Mouse (Mus musculus) testis, adult 2 months (tissue): ENCODE results near the gene Ptrh2. TPM values are rescaled to one million over a fixed set of nuclear protein-coding genes. Genes with fewer than 3 reads are reported as not detected.

Experiments used
- H3K27ac ChIP-seq: fragments of 200-500 bp; 2 replicates; pipeline ENCODE4 v1.5.1; 2012; ENCODE audit warnings: low read depth, low read length; ENCODE audit not compliant: control insufficient read depth, insufficient read depth
- H3K27me3 ChIP-seq: fragments of 200-500 bp; 2 replicates; pipeline ENCODE4 v1.6.1; 2012; ENCODE audit warnings: mild to moderate bottlenecking, low read length, moderate library complexity; ENCODE audit not compliant: control insufficient read depth, insufficient read depth
- H3K36me3 ChIP-seq: fragments of 200-500 bp; 2 replicates; pipeline ENCODE4 v1.6.1; 2012; ENCODE audit warnings: mild to moderate bottlenecking, low read length; ENCODE audit not compliant: control insufficient read depth, insufficient read depth
- H3K4me1 ChIP-seq: fragments of 200-500 bp; 2 replicates; pipeline ENCODE4 v1.6.1; 2012; ENCODE audit warnings: low read length; ENCODE audit not compliant: control insufficient read depth, insufficient read depth
- H3K4me3 ChIP-seq: fragments of 200-500 bp; 2 replicates; pipeline ENCODE4 v1.5.1; 2012; ENCODE audit warnings: low read depth, mild to moderate bottlenecking, low read length, moderate library complexity, mixed read lengths; ENCODE audit not compliant: control insufficient read depth
- CTCF ChIP-seq: fragments of 200-500 bp; IDR thresholded peaks from 2 replicates; pipeline ENCODE4 v1.5.1; 2012; ENCODE audit warnings: low read depth, mild to moderate bottlenecking, inconsistent platforms, low read length, moderate library complexity; ENCODE audit not compliant: control insufficient read depth, insufficient read depth, insufficient replicate concordance
- POLR2A ChIP-seq: fragments of 200-500 bp; IDR thresholded peaks from 2 replicates; pipeline ENCODE4 v1.6.1; 2012; ENCODE audit warnings: low read depth, mild to moderate bottlenecking, inconsistent platforms, low read length, moderate library complexity; ENCODE audit not compliant: control insufficient read depth
- polyA plus RNA-seq: library from polyadenylated mRNA; depleted of rRNA; stranded (reverse); fragments of >200 nt; gene quantifications from 2 replicates; pipeline ENCODE4 v1.2.3, GENCODE M21; 2012

The Ptrh2 gene
- polyA plus RNA-seq, 1 experiment: 3.4 TPM

- TF ChIP-seq POLR2A (no peak), CTCF (no peak)
- no peak overlapping the region for H3K4me3 ChIP-seq
- H3K4me1 ChIP-seq: no peaks in the 10 kb centered on the region
- H3K27ac ChIP-seq: no peak overlapping the region
- H3K27me3 ChIP-seq: no peaks in the 10 kb centered on the region
- H3K36me3 ChIP-seq: peaks cover 4% of the 10 kb centered on the region; the same call in 1 of the 2 replicates
Observed at GRCm38 (mm10) chr11:86714606-86715005, 30.8 kb downstream of the Ptrh2 start.

DNA sequence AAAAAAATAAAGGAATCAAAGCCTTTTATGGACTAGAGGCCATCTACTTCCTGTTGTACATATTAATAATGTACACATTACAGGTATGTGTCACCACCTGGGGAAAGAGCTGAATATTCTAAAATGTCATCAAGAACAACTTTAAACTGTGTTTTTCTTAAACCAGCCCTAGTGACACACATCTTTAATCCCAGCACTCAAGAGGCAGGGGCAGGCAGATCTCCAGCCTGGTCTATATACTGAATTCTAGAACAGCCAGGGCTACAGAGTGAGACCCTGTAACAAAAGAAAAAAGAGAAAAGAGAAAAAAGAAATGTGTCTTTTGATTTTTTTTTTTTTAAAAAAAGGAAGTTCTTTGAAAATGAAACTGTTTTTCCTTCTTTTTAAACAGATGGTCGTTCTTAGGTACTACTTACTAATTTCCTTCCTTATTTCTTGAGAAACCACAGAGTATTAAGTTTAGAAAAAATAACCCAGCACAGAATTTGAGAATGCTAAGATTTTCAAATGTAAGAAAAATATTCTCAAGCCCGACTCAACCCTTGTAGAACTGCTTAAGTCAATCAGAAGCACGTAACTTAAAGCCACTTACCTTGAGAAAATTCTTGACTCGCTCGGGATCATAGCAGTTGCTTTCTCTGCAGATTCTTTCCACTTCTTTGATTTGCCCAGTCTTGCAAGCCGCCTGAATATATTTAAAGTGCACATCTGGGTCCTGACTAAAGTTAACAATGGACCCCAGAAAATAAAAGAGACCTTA lies 33.7 kb downstream of the Ptrh2 start:
- Histone ChIP-seq H3K4me1 (no peaks in the 10 kb centered on the region), H3K4me3 (no peak overlapping the region), H3K27me3 (no peaks in the 10 kb centered on the region), H3K27ac (no peak overlapping the region), H3K36me3 (peaks cover 2% of the 10 kb centered on the region)
- TF ChIP-seq CTCF (no peak), POLR2A (no peak)

DNA sequence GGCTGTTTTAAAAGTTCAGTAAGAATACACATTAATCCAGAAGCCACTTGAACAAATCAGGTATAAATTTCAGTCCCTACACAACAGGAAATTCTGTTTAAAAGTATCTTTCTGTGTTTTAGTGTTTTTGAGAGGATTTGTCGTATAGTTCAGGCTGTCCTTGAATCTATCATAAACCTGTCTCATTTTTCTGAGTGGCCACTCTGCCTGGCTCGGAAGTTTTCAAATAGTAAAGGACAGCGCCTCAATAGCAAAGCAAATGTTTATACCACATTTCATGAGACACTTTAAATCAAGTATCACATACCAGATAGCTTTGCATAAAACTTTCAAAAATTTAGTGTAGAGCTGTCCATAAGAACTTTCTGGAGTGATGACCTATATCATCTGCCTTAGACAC lies 34.6 kb downstream of the Ptrh2 start:
- TF ChIP-seq CTCF (no peak), POLR2A (no peak)
- Histone ChIP-seq H3K36me3 (peaks cover 2% of the 10 kb centered on the region), H3K27ac (no peak overlapping the region), H3K4me3 (no peak overlapping the region), H3K4me1 (no peaks in the 10 kb centered on the region), H3K27me3 (no peaks in the 10 kb centered on the region)

GRCm38 (mm10) chr11:86719390-86719789 lies 35.6 kb downstream of the Ptrh2 start:
- no peak overlapping the region for H3K27ac ChIP-seq
- TF ChIP-seq CTCF: no peak
- TF ChIP-seq POLR2A: no peak
- H3K4me3 ChIP-seq: no peak overlapping the region
- peaks cover 3% of the 10 kb centered on the region for H3K36me3 ChIP-seq
- H3K27me3 ChIP-seq: no peaks in the 10 kb centered on the region
- H3K4me1 ChIP-seq: no peaks in the 10 kb centered on the region

GRCm38 (mm10) chr11:86724004-86724403 lies 40.2 kb downstream of the Ptrh2 start:
- TF ChIP-seq POLR2A: no peak
- TF ChIP-seq CTCF: no peak
- no peaks in the 10 kb centered on the region for H3K27me3 ChIP-seq
- H3K4me1 ChIP-seq: no peaks in the 10 kb centered on the region
- no peak overlapping the region for H3K27ac ChIP-seq
- no peak overlapping the region for H3K4me3 ChIP-seq
- H3K36me3 ChIP-seq: peaks cover 3% of the 10 kb centered on the region

DNA sequence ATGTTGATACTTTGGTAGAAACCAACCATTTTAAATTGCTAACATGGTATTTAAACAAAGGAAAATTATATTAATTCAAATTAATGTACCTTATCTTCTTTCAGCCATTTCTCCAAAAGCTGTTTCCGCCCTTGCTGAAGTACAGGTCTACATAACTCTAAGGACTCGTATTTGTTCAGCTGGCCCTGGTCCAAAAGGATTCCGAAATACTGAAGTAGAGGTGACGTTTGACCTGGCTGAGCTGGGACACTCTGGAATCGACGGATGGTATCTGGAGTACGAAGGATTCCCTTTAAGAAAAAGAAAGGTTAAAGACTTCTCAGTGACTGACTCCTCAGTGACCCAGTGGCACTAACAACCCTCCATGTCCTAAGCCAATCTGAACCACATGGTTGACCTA lies 41.2 kb downstream of the Ptrh2 start:
- peaks cover 2% of the 10 kb centered on the region for H3K36me3 ChIP-seq
- H3K4me1 ChIP-seq: no peaks in the 10 kb centered on the region
- no peak overlapping the region for H3K27ac ChIP-seq
- no peak for TF ChIP-seq CTCF
- no peak for TF ChIP-seq POLR2A
- H3K27me3 ChIP-seq: no peaks in the 10 kb centered on the region
- H3K4me3 ChIP-seq: no peak overlapping the region

DNA sequence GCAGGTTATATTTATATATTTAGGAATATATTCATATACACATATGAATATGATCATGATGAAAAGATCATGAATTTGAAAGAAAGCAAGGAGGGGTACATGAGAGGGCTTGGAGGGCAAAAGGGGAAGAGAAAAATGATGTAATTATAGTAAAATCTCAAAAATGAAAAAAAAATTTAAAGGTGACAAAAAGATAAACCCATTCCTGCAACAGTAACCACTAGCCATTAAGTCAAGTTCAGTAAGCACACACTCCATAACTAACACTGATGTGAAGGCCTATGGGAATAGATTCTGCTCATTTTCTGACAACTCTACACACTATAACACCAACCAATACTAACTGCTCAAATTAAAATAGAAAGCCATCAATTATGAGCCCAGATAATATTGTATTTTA lies 41.8 kb downstream of the Ptrh2 start:
- Histone ChIP-seq H3K4me1 (no peaks in the 10 kb centered on the region), H3K4me3 (no peak overlapping the region), H3K27me3 (no peaks in the 10 kb centered on the region), H3K36me3 (peaks cover 2% of the 10 kb centered on the region), H3K27ac (no peak overlapping the region)
- no peak for TF ChIP-seq POLR2A
- no peak for TF ChIP-seq CTCF
